Mouse (Mus musculus) stomach, embryonic 16.5 days (tissue): ENCODE measurements around the gene Emg1. TPM values are rescaled to one million over a fixed set of nuclear protein-coding genes. Genes with fewer than 3 reads are reported as not detected.
A peak's percentile ranks its signal among the peaks of the same experiment; 100 is the strongest.

Experiments used
- ATAC-seq: fragments of 200-750 bp; cut with Nextera tagmentation; 2 replicates; pipeline ENCODE4 v1.8.0; 2017; ENCODE audit warnings: moderate number of reproducible peaks, moderate TSS enrichment; ENCODE audit not compliant: insufficient read depth, low FRiP score
- H3K27ac ChIP-seq: fragments of 300-500 bp; sonication (generic); 2 replicates; pipeline ENCODE4 v1.5.1; 2014; ENCODE audit warnings: low read length
- H3K27me3 ChIP-seq: fragments of 300-500 bp; sonication (generic); 2 replicates; pipeline ENCODE4 v1.6.1; 2014; ENCODE audit warnings: low read length, control low read depth, mixed read lengths; ENCODE audit not compliant: control insufficient read depth, insufficient read depth
- H3K36me3 ChIP-seq: fragments of 300-500 bp; sonication (generic); 2 replicates; pipeline ENCODE4 v1.6.1; 2014; ENCODE audit warnings: low read length; ENCODE audit not compliant: control insufficient read depth, insufficient read depth
- H3K4me1 ChIP-seq: fragments of 300-500 bp; sonication (generic); 2 replicates; pipeline ENCODE4 v1.6.1; 2014; ENCODE audit warnings: low read length, control low read depth, mixed read lengths; ENCODE audit not compliant: control insufficient read depth, insufficient read depth
- H3K4me2 ChIP-seq: fragments of 300-500 bp; sonication (generic); 2 replicates; pipeline ENCODE4 v1.6.1; 2014; ENCODE audit warnings: low read depth, low read length, mixed read lengths
- H3K4me3 ChIP-seq: fragments of 300-500 bp; sonication (generic); replicated peaks from 2 replicates; pipeline ENCODE4 v1.5.1; 2014; ENCODE audit warnings: mild to moderate bottlenecking, low read length
- H3K9ac ChIP-seq: fragments of 300-500 bp; sonication (generic); 2 replicates; pipeline ENCODE4 v1.6.1; 2014; ENCODE audit warnings: low read length
- H3K9me3 ChIP-seq: fragments of 300-500 bp; sonication (generic); replicated peaks from 2 replicates; pipeline ENCODE4 v1.6.1; 2016; ENCODE audit warnings: low read length, control low read depth; ENCODE audit not compliant: control insufficient read depth
- WGBS: fragments of 180-500 bp; shearing (Covaris S2); extraction: QIAGEN DNeasy Blood & Tissue Kit; methylation state at CpG from one replicate; pipeline ENCODE4 v1.1.7; 2014; 5-methylcytosine and 5-hydroxymethylcytosine counted together
- polyA plus RNA-seq: library from polyadenylated mRNA; unstranded; fragments of >200 nt; fragmentation: Nextera tagmentation; extraction: Ambion mirVana; gene quantifications from 2 replicates; pipeline ENCODE4 v1.2.1, GENCODE M21; 2015

The Emg1 gene
- polyA plus RNA-seq, 1 experiment from 2014 or later = 175 TPM

DNA sequence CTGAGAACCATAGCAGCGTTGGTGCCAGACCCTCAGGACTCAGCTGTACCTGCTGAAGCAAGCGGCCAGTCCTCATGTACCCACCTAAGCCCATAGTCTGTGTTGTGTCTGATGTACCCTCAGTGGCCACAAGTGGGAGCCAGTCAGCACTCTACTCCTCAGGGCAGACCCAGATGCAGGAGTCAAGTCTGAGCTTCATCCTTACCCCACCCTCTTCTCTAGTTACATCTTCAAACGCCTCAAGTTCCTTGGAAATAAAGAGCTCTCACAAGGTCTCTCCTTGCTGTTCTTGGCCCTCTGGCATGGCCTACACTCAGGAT, 9.2 kb downstream of the Emg1 start:
- Histone ChIP-seq H3K9me3 (no peaks in the 10 kb centered on the region), H3K4me2 (no peak overlapping the region), H3K4me1 (no peaks in the 10 kb centered on the region), H3K36me3 (peaks cover 18% of the 10 kb centered on the region), H3K27ac (no peak overlapping the region), H3K9ac (no peak overlapping the region), H3K4me3 (no peak overlapping the region), H3K27me3 (no peaks in the 10 kb centered on the region)
- ATAC-seq = peak; percentile 52; the same call in 1 of the 2 replicates
- WGBS = 47% methylated on average over 3 of the region's 3 CpGs

DNA sequence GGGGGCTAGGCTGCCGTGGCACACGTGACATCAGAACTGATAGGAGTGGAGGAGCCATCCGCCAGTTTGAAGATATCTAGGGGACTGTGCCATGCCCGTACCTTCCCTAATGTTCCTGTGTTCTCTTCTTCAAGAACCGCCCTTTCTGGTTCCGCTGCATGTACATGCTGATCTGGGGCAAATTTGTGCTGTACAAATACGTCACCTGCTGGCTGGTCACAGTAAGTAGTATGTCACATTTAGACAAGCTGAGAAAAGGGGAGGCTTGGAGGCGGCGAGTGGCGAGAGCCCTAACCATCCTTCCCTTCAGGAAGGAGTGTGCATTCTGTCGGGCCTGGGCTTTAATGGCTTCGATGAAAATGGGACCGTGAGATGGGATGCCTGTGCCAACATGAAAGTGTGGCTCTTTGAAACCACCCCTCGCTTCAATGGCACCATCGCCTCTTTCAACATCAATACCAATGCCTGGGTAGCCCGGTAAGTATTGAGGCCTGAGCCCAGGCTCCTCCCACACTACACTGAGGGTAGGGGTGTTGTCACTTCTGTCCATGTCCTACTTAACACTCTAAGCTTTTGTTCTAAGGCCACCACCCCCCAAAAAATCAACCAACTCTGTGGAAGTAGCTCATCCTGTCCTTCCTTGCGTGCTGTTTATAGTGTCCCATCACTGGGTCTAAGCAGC, 9.7 kb downstream of the Emg1 start:
- no peak for ATAC-seq
- no peaks in the 10 kb centered on the region for H3K9me3 ChIP-seq
- no peaks in the 10 kb centered on the region for H3K4me1 ChIP-seq
- no peaks in the 10 kb centered on the region for H3K27me3 ChIP-seq
- no peak overlapping the region for H3K4me3 ChIP-seq
- no peak overlapping the region for H3K4me2 ChIP-seq
- 89% methylated on average over 17 of the region's 17 CpGs for WGBS
- H3K9ac ChIP-seq = no peak overlapping the region
- H3K27ac ChIP-seq = no peak overlapping the region
- peaks cover 18% of the 10 kb centered on the region for H3K36me3 ChIP-seq

DNA sequence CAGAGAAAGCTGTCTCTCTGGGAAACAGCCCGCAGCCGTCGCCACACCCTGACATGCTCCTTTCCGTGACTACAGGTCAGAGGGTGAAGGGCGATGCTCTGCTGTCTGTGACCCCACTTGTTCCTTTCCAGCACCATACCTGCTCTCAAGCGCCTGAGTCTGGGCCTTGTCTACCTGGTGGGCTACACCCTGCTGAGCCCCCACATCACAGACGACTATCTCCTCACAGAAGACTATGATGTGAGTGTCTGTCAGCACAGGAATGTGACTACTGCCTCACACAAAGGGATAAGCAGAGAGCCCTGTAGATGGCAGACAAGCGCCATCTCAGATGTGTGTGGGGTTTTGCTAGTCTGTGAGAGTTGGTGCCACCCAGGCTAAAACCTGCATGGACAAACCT, 10.6 kb downstream of the Emg1 start:
- no peak for ATAC-seq
- Histone ChIP-seq H3K4me2 (no peak overlapping the region), H3K9ac (no peak overlapping the region), H3K9me3 (no peaks in the 10 kb centered on the region), H3K4me1 (no peaks in the 10 kb centered on the region), H3K27ac (no peak overlapping the region), H3K4me3 (no peak overlapping the region), H3K36me3 (peaks cover 18% of the 10 kb centered on the region), H3K27me3 (no peaks in the 10 kb centered on the region)
- 73% methylated on average over 8 of the region's 8 CpGs for WGBS

DNA sequence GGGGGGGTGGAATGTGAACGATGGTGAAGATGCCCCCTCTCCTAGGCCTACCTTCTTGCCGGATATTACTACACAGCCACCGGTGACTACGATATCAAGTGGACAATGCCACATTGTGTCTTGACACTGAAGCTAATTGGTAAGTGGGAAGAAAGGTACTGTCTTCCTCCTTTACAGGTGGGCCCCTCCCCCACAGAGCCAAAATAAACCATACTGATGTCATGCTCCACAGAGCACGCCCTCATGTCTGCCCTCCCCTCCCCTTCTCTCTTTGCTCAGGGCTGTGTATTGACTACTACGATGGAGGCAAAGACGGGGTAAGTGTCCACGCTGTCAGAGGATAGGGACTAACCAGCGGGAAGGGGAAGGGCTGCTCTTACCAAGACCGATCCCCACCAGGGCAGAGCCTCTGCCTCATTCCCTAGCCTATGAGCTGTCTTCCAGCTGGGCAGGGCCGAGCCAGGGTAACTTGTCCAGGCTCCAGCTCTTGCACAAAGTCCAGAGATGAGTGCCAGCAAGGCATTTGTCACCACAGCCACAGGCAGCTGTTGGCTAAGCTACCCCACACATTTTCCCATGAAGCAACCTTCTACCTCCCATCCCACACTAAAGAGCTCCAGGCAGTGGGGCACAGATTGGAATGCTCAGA, 11.9 kb downstream of the Emg1 start:
- H3K4me2 ChIP-seq = no peak overlapping the region
- no peaks in the 10 kb centered on the region for H3K27me3 ChIP-seq
- H3K36me3 ChIP-seq = peaks cover 14% of the 10 kb centered on the region
- H3K4me3 ChIP-seq = no peak overlapping the region
- peak; percentile 44; the same call in 1 of the 2 replicates for ATAC-seq
- H3K27ac ChIP-seq = no peak overlapping the region
- no peaks in the 10 kb centered on the region for H3K9me3 ChIP-seq
- 75% methylated on average over 11 of the region's 11 CpGs for WGBS
- H3K4me1 ChIP-seq = no peaks in the 10 kb centered on the region
- no peak overlapping the region for H3K9ac ChIP-seq

DNA sequence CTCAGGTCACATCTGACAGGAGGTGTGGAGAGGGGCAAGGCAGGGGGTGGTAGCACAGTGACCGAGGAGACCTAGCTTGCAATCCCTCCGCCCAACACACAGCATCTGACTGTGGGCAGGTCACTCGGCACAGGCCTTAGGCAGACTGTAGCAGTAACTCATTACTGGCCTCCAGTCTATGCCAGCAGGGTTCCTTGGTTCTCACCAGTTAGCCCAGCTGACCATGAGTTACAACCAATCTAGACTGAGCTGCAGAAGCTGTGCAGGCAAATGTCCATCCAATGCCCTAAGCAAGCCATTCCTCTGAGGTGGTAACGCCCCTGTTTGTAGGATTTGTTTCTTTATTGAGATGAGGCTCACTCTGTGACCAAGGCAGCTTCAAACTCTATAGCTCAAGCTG, 12.6 kb downstream of the Emg1 start:
- Histone ChIP-seq H3K36me3 (peaks cover 6% of the 10 kb centered on the region; the same call in 1 of the 2 replicates), H3K27me3 (no peaks in the 10 kb centered on the region), H3K4me3 (no peak overlapping the region), H3K4me2 (no peak overlapping the region), H3K27ac (no peak overlapping the region), H3K4me1 (peaks cover 5% of the 10 kb centered on the region), H3K9me3 (no peaks in the 10 kb centered on the region), H3K9ac (no peak overlapping the region)
- WGBS = 87% methylated on average over 4 of the region's 4 CpGs
- ATAC-seq = no peak

DNA sequence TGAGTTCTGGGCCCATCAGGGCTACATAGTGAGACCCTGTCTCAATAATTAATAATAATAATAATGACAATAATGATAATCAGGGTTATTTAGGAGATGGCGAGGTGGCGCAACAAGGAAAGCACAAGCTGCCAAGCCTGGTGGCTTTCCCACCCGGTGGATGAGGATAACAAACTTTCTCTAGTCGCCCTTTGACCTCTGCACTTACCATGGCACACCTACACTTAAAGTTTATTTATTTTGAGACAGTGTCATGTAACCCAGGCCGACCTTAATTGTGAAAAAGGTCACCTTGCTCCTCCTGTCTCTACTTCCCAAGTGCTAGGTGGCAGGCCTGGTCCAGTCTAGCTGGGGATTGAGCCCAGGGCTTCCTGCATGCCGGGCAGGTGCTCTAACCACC, 13.2 kb downstream of the Emg1 start:
- Histone ChIP-seq H3K9ac (no peak overlapping the region), H3K9me3 (no peaks in the 10 kb centered on the region), H3K27me3 (no peaks in the 10 kb centered on the region), H3K27ac (no peak overlapping the region), H3K4me3 (no peak overlapping the region), H3K4me1 (peaks cover 11% of the 10 kb centered on the region), H3K36me3 (peaks cover 6% of the 10 kb centered on the region; the same call in 1 of the 2 replicates), H3K4me2 (no peak overlapping the region)
- WGBS = 68% methylated on average over 6 of the region's 6 CpGs
- ATAC-seq = no peak

DNA sequence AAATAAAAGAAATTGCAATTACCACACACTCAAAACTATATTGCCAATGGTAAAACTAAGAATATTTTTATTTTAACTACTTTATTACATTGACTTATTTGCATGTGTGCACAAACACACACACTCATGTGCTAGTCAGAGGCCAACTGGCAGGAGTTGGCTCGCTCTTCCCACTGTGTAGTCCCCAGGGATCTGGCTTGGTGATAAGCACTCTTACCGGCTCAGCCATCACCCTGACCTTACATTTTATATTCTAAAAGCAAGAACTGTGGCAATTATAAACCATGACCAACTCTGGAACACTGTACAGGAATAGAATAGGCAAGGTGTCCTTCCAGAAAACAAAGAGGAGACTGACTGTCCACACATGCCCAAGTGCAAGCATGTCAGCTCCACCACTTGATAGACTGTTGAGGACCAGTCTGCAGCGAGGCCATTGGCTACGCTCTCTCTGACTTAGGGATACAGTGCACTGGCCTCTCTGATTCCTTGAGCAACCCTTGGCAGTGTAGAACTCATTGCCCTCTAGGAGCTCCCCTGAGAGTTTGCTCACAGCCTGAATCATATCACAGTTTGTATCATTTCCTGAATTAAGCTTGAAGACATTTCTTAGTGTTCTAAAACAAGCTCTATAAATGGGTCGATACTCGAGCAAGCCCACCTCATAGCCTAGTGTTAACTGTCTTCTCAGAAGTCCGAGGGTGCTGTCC, 15.4 kb downstream of the Emg1 start:
- Histone ChIP-seq H3K4me2 (no peak overlapping the region), H3K27me3 (no peaks in the 10 kb centered on the region), H3K4me3 (no peak overlapping the region), H3K4me1 (peaks cover 21% of the 10 kb centered on the region), H3K27ac (no peak overlapping the region), H3K9ac (no peak overlapping the region), H3K9me3 (no peaks in the 10 kb centered on the region), H3K36me3 (no peaks in the 10 kb centered on the region)
- 87% methylated on average over 7 of the region's 7 CpGs for WGBS
- ATAC-seq = no peak

DNA sequence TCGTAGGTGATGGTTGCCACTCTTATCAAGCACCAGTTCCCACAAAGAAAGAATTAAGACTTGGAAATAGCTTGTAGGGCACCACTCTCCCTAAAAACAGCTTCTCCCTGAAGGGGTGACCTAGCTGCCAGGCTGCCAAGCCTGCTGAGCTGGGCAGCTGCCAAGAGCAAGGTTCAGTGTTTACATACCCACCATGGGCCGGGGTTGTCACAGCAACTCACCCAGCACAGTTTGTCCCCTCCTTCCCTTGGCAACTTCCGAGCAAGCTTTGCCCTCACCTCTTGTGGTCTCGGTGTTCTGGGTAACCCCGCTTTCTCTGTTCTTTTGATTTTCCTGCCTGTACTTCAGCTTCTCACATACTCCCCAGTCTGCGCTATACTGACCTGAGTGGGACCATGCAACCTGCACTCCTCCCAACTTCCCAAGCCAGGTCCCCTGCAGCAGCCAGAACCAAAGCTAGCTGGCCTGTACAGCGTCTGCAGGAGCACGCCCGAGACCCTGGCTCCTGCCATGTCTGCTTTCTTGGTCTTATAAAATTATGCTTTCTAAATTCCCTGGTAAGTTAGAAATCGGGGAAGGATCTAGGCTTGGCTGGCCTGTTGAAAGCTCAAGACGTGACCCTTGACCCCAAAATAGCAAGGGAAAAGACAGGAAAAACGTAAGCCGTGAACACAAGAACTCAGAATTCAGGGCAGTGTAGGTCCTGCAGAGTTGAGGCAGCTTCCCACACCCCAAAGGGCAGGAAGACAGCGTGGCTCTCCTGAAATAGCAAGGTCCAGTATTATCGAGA, 17.6 kb downstream of the Emg1 start:
- H3K4me2 ChIP-seq = no peak overlapping the region

More for the DNA sequence above, 17.6 kb downstream of the Emg1 start:
- no peak overlapping the region for H3K4me3 ChIP-seq
- no peaks in the 10 kb centered on the region for H3K9me3 ChIP-seq
- no peaks in the 10 kb centered on the region for H3K27me3 ChIP-seq
- H3K4me1 ChIP-seq = peaks cover 21% of the 10 kb centered on the region
- peak; percentile 81 for ATAC-seq
- 71% methylated on average over 15 of the region's 15 CpGs for WGBS
- H3K27ac ChIP-seq = peak overlapping the region; percentile 76
- H3K9ac ChIP-seq = peak overlapping the region; percentile 46; the same call in 1 of the 2 replicates
- no peaks in the 10 kb centered on the region for H3K36me3 ChIP-seq
